Mouse (Mus musculus): ENCODE measurements around the gene Dag1.
"Not testable (repeated sequence)": the region's sequence is repeated elsewhere in the genome, so short reads cannot be mapped to it uniquely, and the experiment has no call there.

Gene Dag1

DNA sequence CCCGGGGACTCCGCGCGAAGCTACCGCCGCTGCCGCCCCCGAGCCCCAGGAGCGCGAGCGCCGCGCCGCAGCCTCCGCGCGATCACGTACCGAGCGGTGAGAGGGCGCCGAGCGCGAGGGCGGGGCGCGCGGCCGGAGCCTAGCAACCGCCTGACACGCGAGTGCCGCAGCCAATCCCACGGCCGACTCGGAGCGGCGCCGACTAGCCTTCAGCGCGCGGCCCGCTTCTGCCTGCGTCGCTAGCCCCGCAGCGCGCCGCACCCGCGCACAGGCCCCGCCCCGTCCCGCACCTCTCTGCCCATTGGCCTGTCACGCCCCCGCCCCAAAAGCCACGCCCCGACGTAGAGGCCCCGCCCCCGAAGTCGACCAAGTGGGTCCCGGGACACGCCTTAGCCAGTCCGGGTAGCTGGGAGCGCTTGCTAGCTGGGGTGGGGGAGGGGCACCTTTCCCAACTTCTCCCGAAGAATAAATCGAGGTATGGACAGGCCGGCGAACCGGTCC is at the start of gene Dag1:
Gene Dag1 (minus strand): TSS at position 269 of the 501 bp plus-strand sequence.
- DNase-seq (ENCODE audit: low spot score in 2 of 2) = peak; percentile 96

DNA sequence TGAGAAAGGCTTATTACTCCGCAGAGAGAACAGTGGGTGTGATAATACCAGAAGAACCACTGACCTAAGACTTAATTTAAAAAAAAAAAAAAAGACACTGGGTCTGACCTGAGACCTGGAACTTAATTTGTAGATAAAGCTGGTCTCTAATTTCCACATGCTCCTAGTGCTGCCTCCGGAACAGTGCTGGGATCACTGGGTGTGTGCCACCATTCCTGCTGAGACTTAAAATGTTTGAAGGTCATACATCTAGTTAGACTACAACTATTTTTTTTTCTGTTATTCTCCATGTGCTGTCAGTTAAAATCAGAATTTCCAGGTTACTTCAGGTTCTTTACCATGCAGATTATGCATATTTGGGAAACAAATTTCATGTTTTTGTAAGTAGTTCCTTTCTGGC is 44.4 kb upstream of the Dag1 start:
- DNase-seq (ENCODE audit: low spot score in 2 of 2) = no peak

DNA sequence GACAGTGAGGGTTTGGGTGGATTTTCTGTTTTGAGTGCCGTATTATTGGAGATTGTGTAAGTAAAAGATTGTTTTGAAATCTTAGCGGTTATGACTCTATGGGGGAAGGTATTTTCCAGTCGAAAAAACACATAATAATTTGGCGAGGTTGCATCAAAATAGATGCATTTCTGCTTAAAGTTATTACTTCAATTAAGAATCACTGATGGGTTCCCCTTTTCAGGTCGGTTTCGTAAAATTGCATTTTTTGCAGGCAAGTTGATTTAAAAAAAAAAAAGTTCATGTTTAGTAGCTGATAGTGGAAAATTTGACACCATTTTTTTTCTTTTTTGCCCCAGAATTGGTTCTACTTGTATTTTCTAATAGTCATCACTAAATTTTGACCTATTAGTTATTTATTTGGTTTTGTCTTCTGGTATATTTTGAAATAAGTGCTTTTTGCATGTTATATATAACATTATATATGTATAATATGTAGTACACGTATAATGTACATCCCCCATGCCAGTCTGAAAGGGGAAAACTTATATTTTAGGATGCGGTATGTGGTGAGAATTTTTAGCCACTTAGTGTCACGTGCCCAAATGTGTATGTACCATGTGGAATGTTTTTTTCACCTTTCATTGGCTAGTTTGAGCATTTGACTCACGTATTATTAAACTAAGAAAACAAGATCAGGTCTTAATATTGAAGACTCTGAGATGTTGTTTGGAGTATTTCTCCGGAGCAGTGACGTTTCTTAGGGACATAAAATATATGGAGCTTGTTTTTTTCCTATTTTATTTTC is 43.5 kb upstream of the Dag1 start:
- DNase-seq (ENCODE audit: low spot score in 2 of 2) = no peak

- peak; percentile 89 for DNase-seq (ENCODE audit: low spot score in 2 of 2)
Measured at GRCm38 (mm10) chr9:108306571-108306980, 42.8 kb upstream of the Dag1 start.

GRCm38 (mm10) chr9:108305629-108306520 is 42.1 kb upstream of the Dag1 start, which contains the start of the genes Rhoa and Tcta:
Gene Rhoa, plus strand, starts transcription at chr9:108306129.
Gene Tcta, minus strand, starts transcription at chr9:108306160.
- peak; percentile 99 to 100 for DNase-seq (ENCODE audit: low spot score in 2 of 2)

GRCm38 (mm10) chr9:108305170-108305569 is 41.4 kb upstream of the Dag1 start:
- peak; percentile 12 to 20 for DNase-seq (ENCODE audit: low spot score in 2 of 2)

- no peak for DNase-seq (ENCODE audit: low spot score in 2 of 2)
Measured at GRCm38 (mm10) chr9:108304716-108305115, 41.0 kb upstream of the Dag1 start.

GRCm38 (mm10) chr9:108301853-108302252 is 38.1 kb upstream of the Dag1 start:
- DNase-seq (ENCODE audit: low spot score in 2 of 2) = no peak

GRCm38 (mm10) chr9:108296453-108297355 is 32.9 kb upstream of the Dag1 start, which contains the start of gene Amt:
Gene Amt, plus strand, starts transcription at chr9:108296853.
- no peak for DNase-seq (ENCODE audit: low spot score in 2 of 2)

DNA sequence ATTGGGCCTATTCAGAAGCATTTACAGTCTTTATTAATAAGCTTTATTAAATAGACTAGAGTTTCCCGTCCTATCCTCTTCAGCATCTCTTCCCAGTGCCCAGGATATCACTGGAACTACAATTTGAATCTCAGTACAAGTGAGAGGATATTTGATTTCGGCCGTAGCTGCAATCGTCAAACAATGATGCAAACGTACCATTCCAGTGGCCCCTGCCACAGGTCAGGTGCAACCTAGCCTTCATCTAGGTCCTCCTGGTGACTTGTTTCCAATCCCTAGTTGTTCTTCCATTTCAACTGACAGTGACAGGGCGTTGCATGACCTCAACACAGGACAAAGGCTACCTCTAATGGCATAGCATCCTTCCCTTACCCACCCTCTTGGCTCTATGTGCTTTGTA is 27.0 kb upstream of the Dag1 start:
- no peak for DNase-seq (ENCODE audit: low spot score in 2 of 2)

GRCm38 (mm10) chr9:108290016-108290750 is 26.4 kb upstream of the Dag1 start, which contains the start of gene Nicn1:
Gene Nicn1, plus strand, starts transcription at chr9:108290429.
- peak; percentile 91 to 94 for DNase-seq (ENCODE audit: low spot score in 2 of 2)

GRCm38 (mm10) chr9:108289347-108289746 is 25.6 kb upstream of the Dag1 start:
- no peak for DNase-seq (ENCODE audit: low spot score in 2 of 2)

GRCm38 (mm10) chr9:108287526-108288238 is 23.9 kb upstream of the Dag1 start:
- not testable (repeated sequence) for DNase-seq (ENCODE audit: low spot score in 2 of 2)

GRCm38 (mm10) chr9:108284410-108284809 is 20.7 kb upstream of the Dag1 start:
- DNase-seq (ENCODE audit: low spot score in 2 of 2) = peak; percentile 68 to 78

- DNase-seq (ENCODE audit: low spot score in 2 of 2) = peak in 1 of 2 experiments; percentile 21
Measured at GRCm38 (mm10) chr9:108280071-108280828, 16.5 kb upstream of the Dag1 start.

DNA sequence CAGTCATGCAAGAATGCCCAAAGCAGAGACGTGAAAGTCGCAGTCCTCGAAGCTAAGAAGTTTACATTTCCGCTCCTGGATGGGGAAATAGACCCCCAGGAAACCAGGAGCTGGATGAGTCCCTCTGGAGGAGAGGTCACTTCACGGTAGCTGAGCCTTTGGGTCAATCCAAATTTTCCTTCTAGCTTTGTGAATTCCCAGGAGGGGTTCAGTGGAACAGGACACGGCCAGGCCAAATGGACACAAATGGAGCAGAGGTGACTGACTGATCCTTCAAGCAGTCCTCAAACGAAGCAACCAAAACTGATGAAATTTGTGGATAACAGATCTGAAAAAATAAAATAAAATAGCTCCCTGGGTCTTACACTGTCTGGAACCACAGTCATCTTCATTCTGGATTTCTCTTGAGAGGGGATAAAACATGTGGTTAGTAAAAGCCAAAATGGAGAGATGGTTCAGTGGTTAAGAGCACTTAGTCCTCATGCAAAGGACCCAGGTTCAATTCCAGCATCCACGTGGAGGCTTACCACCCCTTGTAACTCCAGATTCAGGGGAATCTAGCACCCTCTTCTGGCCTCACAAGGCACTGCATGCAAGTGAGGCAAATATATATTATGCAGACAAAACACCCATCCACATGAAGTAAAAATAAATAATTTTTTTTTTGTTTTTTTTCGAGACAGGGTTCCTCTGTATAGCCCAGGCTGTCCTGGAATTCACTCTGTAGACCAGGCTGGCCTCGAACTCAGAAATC is 15.1 kb upstream of the Dag1 start:
- peak; percentile 22 to 45 for DNase-seq (ENCODE audit: low spot score in 2 of 2)

GRCm38 (mm10) chr9:108275331-108275659 is 11.5 kb upstream of the Dag1 start:
- DNase-seq (ENCODE audit: low spot score in 2 of 2) = no peak

All from spleen, postnatal 36 days (tissue).